Mouse (Mus musculus) kidney, adult 18-20 months (tissue): ENCODE measurements around the gene Mllt6.
A peak's percentile ranks its signal among the peaks of the same experiment; 100 is the strongest.
"Not testable (repeated sequence)": the region's sequence is repeated elsewhere in the genome, so short reads cannot be mapped to it uniquely, and the experiment has no call there.

Source experiments
- DNase-seq: peaks from one replicate; pipeline ENCODE4 v3.0.0; 2021

The Mllt6 gene

DNA sequence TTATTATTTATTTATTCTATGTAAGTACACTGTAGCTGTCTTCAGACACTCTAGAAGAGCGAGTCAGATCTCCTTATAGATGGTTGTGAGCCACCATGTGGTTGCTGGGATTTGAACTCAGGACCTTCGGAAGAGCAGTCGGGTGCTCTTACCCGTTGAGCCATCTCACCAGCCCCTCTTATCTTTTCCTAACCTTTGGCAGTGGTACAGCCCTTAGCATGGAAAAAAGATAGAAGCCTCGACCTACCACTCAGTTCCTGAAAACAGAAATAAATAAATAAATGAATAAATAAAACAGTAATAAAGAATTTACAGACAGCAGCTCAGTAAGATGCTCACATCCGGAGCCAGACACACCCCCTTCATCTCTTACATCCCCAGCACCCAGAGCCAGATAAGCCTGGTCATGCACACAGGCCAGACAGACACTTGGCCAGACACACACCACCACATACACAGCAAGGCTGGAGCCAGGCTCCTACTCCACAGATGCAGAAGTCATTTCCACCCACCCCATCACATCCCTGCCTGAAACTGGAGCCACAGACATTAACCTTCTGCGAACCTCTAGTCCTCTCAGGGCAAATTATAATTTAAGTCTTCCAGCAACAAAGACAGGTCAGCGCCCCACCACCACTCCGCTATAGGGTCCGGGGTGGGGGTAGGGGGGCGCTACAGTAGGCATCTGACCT lies 34.1 kb downstream of the Mllt6 start:
- DNase-seq: no peak

DNA sequence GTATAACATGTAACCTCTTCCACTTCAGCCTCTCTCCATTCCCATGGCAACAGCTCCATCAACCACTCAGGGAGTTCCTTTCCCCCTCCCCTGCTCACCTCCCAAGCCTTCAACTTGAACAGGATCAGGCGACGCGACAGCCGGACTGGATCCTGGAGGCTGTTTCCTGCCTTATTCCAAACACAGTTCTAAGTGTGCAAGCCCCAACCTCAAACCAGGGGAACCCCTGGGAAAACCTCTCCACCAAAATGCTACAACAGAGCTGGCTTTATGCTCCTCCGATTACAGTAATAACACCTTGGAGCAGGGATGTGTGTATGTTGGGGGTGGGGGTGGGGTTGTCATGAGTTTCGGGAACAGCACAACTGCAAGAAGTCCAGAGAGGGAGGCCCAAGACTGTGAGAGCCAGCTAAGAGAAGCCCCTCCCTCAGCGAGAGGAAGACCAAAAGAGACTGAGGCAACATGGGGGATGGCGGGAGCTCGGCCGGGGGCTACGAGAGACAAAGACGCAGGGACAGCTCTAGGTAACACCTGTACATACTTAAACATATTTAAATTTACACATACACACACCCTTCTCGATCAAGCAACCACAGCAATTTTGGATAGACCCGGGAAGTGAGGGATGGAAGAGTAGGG lies 34.8 kb downstream of the Mllt6 start:
- DNase-seq: no peak

DNA sequence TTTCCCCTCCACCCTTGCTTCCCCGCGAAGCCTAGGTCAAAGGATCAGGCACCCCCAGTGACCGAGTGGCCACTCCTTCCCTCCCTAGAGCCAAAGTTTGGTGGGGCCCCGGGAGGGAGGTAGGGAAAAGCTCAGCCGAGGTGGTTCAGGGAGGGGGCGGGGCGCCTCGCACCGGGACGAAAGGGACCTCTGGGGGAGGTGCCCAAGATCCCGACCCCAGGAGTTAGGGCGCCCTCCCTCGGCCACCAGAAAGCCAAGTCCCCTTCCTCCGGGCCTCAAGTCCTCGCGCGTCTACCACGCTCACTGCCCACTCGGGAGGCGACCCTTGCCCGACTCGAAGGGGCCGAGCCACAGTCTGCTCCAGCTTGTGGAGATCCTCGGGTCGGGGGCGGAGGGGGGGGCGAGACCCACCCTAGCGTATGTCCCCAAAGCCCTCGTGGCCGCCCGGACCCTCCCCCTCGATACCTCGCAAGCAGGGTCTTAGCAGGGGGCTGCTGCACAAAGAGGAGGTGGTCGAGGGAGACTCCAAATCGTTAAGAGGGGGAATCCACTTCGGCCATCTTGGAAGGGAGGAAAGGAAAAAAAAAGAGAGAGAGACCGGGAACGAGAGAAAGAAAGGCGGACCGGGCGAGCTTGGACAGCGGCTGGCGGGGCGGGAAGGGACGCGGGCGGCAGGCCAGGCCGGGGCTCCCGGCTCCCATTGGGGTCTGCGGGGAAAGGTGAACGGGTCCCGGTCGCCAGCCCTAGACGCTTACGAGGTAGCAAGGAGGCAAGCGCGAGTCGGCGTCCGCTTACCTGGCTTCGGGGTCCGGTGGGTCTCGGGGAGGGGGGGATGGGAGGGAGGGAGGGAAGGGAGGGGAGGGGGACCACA lies 35.8 kb downstream of the Mllt6 start:
- DNase-seq: peak; percentile 75

DNA sequence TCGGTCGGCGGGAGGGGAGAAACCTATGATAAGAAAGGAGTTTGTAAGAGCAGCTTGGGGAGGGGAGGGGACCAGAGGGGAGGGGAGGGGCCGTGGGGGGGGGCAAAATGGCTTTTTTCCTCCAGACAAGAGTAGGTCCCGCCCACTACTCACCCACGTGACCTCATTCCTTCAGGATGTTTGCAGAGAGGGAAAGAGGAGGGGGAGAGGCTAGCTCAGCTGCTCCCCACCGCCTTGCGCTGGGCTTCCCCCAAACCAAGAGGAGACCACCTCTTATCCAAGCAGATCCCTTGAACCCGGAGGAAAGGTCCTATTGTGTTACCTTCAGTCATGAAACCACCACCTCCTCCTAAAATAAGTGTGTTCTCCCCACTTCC lies 36.4 kb downstream of the Mllt6 start:
- DNase-seq: peak; percentile 90

- peak; percentile 85 for DNase-seq
These were observed 37.0 kb downstream of the Mllt6 start, which contains the start of gene Pcgf2 for GRCm38 (mm10) chr11:97700003-97700745. TSS of gene Pcgf2 (minus strand) at chr11:97700497.

GRCm38 (mm10) chr11:97700746-97701580 lies 37.7 kb downstream of the Mllt6 start:
- no peak for DNase-seq

DNA sequence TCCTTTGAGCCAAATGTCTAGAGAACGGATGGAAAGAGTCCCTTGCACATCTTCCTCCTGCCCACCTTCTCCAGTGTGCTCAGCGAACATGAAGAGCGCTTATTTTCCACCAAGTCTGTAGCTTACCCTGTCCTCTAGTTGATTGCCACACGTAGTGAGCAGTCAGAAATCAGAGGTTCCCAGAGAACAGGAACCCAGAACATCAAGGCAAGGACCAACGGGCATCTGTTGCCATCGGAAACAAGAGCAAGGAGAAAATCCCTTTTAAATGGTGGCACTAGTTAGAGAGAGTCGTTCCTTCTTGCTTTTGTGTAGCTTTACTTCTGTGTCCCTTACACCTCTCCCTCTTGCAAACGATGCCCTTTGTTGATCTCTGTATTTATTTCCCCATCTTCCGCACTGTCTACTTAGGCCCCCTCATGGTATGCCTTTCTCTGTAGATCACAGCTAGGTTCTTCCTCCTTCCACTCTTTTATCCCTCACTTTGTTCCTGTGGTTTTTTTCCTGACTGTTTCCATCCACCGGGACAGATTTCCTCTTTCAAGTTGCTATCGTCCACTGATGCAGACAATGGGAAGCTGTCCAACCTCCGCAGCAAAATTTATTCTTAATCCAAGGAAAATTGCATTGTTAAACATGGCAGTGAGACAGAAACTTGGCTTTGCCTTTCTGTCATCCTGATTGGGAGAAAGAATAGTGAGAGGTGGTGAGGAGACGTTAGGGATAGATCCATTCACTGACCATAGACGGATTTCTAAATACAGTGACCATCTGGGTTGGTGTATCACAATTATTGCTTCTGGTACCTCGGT lies 38.6 kb downstream of the Mllt6 start:
- no peak for DNase-seq

DNA sequence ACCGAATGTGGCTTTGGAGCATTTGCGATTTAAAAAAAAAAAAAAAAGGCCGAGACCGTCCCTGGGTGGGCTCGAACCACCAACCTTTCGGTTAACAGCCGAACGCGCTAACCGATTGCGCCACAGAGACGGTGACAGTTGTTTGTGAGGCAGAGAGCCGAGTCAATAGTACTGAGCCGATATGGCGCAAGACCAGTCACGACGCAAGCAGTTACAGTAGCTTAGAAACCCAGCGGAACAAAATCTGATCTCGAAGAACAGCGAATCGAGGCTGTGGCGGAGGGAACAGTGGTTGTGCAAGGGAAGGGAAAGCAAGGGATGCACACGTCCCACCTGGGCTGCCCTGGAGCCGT lies 39.2 kb downstream of the Mllt6 start:
- peak; percentile 91 for DNase-seq

DNA sequence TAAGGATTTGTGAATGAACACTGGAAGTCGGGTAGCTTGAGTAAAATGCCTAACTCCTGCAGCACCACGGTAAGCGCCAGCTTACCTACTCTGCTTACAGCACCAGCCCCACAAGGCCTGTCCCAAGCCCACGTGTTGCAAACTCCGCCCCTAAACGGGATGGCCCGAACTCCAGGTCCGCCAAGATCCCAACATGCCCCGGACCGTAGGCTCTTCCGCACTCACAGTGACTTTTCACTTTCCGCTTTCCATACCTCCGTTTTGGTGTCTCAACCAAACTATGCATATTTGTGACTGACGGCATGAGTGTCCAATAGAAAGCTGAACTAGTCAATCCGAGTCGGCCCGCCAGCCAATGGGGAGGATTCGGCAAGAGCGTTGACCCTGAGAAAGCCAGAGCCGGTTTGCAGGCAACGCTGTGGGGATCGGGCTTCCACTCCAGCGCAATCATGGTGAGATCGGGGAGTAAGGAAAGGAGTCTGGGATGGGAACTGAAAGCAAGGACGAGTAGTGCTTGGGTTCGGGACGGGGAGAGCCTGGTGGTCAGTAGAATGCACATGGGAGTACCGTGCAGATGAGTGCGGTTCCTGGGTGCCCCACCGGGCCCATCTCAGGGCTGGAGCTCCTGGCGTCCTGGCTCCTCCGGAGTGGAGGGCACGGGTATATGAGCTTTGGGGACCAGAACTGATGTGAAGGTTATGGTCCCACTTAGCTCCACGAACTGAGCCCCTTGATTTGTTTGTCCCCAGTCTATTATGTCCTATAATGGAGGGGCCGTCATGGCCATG lies 40.0 kb downstream of the Mllt6 start, which contains the start of gene Psmb3:
Gene Psmb3, plus strand, starts transcription at position 361 of the 788 bp plus-strand sequence.
- peak; percentile 99 for DNase-seq

GRCm38 (mm10) chr11:97710067-97710466 lies 46.9 kb downstream of the Mllt6 start:
- DNase-seq: not testable (repeated sequence)

- no peak for DNase-seq
These were observed 48.1 kb downstream of the Mllt6 start for GRCm38 (mm10) chr11:97711200-97711900.

GRCm38 (mm10) chr11:97712286-97712685 lies 49.1 kb downstream of the Mllt6 start:
- no peak for DNase-seq

GRCm38 (mm10) chr11:97713896-97714295 lies 50.7 kb downstream of the Mllt6 start:
- no peak for DNase-seq

DNA sequence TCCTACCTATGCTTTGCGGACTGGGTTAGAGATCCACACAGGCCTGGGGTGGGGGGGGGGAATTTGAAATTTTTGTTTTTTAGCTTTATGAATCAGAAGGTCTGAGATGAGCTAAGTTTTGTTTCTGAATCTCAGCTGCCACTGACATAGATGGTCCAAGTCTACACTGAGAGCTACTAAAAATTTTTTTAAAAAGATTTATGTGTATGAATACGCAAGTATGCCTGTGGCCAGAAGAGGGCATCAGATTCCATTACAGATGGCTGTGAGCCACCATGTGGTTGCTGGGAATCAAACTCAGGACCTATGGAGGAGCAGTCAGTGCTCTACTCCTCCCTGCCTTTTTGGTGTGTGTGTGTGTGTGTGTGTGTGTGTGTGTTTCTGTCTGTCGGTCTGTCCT lies 51.1 kb downstream of the Mllt6 start:
- DNase-seq: no peak

DNA sequence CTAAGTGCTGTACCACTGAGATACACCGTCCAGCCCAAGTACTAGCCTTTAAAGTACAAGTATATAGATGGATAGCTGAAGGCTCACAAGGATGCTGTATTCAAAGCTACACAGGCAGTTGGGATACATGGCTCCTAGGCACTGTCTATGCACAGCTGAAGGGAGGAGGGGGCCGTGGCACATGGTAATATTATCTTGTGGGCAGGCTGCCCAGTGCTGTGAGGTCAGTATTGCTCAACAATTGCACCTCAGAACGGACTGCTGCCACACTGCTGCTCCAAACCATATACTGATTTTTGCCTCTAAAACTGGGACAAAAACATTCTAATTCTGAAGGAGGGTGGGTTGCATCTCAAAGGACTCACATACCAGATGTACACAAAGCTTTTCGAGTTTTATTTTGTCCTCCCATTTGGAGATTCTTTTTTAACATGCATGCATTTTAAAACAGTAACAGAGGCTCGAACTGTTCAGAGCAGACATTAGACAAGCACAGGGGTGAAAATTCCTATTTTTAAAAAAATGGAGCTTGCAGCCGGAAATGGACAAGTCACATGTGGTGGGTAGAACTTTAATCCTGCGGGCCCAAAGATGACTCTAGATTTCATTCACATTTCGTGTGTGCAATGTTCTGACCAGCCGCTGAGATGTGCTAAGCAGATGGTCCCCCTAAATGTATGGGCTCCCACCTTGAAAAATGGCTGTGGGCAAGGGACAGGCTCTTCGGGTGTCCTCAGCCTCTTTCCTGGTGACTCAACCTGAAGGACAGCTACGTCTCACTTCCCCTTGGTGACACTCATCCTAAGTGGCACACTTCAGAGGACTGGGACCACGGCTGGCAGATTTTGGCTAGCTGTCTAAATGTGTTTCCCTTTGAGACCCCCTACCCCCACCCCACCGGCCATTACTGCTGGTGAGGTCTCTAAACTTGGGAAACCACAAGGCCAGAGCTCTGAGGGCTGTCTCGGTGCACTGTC lies 51.9 kb downstream of the Mllt6 start:
- no peak for DNase-seq

GRCm38 (mm10) chr11:97716021-97716420 lies 52.8 kb downstream of the Mllt6 start:
- DNase-seq: no peak

GRCm38 (mm10) chr11:97717369-97718280 lies 54.4 kb downstream of the Mllt6 start:
- DNase-seq: no peak
